Mouse (Mus musculus): ENCODE measurements around the gene Myo9a. TPM values are rescaled to one million over a fixed set of nuclear protein-coding genes. Genes with fewer than 3 reads are reported as not detected.
"Not testable (repeated sequence)": the region's sequence is repeated elsewhere in the genome, so short reads cannot be mapped to it uniquely, and the experiment has no call there.

Myo9a gene
- total and polyA plus RNA-seq, 2 experiments from 2014 or later = 16.5 to 38.3 TPM

DNA sequence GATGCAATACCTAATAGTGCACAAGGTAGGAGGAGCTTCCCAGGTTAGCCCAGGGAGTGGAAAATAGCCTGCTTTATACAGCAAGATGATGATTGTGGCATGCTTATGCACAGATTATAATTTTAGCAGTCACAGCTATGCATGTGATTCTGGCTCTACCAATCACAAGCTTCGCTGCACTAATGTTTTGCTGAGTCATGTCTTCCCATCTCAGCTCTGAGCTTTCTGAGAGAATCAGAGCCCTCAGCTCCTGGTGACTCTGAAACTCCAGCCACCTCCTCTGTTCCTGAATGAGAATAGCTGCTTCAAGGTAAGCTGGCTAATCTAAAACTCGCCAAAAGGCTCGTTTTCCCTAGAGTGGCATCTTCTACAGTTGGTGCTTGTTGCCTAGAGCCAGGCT is 179.6 kb downstream of the Myo9a start:
- H3K36me3 ChIP-seq (ENCODE audit: insufficient read depth, low read length) = peaks cover 12% of the 10 kb centered on the region; the same call in 1 of the 2 replicates
- H3K4me3 ChIP-seq (ENCODE audit: low read depth, low read length) = no peak overlapping the region
- ATAC-seq (ENCODE audit: low FRiP score) (no peak), DNase-seq (ENCODE audit: low spot score) (no peak)
- H3K9ac ChIP-seq (replicated peaks; ENCODE audit: low read length, poor library complexity, severe bottlenecking) = no peak overlapping the region
- H3K27me3 ChIP-seq (ENCODE audit: insufficient read depth, low read length) = no peaks in the 10 kb centered on the region
- 87% methylated on average over 3 of the region's 3 CpGs for WGBS
- no peaks in the 10 kb centered on the region for H3K4me1 ChIP-seq (ENCODE audit: insufficient read depth, low read length)
- no peak for TF ChIP-seq CTCF (IDR thresholded peaks at IDR 0.05)
- H3K27ac ChIP-seq (ENCODE audit: low read depth, low read length) = no peak overlapping the region
- no peaks in the 10 kb centered on the region for H3K9me3 ChIP-seq (ENCODE audit: low read length)
- no peak overlapping the region for H3K4me2 ChIP-seq (ENCODE audit: low read depth, low read length, poor library complexity, severe bottlenecking)

DNA sequence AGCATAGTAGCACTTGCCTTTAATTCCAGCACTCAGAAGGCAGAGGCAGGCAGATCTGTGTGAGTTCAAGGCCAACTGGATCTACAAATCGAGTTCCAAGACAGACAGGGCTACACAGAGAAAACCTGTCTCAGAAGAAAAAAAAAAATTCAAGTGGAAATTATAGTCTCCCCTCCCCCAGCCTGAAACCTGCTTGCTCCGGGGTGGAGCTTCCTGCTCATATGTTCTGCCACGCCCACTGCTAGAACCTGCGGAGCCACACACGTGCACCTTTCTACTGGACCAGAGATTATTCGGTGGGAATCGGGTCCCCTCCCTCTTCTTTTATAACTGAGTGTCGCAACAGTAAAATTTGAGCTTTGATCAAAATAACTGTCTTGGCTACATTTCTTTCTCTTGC is 185.2 kb downstream of the Myo9a start:
- not testable (repeated sequence) for H3K27ac ChIP-seq (ENCODE audit: low read depth, low read length); H3K36me3 ChIP-seq (ENCODE audit: insufficient read depth, low read length); H3K27me3 ChIP-seq (ENCODE audit: insufficient read depth, low read length); ATAC-seq (ENCODE audit: low FRiP score); H3K4me1 ChIP-seq (ENCODE audit: insufficient read depth, low read length); H3K4me2 ChIP-seq (ENCODE audit: low read depth, low read length, poor library complexity, severe bottlenecking); H3K9me3 ChIP-seq (ENCODE audit: low read length); H3K4me3 ChIP-seq (ENCODE audit: low read depth, low read length); H3K9ac ChIP-seq (replicated peaks; ENCODE audit: low read length, poor library complexity, severe bottlenecking); DNase-seq (ENCODE audit: low spot score)
- 81% methylated on average over 8 of the region's 8 CpGs for WGBS

GRCm38 (mm10) chr9:59938529-59938928 is 187.8 kb downstream of the Myo9a start:
- DNase-seq (ENCODE audit: low spot score) = no peak

GRCm38 (mm10) chr9:59939691-59940090 is 189.0 kb downstream of the Myo9a start:
- no peak overlapping the region for H3K4me3 ChIP-seq (ENCODE audit: low read depth, low read length)
- no peaks in the 10 kb centered on the region; the same call in 1 of the 2 replicates for H3K4me1 ChIP-seq (ENCODE audit: insufficient read depth, low read length)
- H3K36me3 ChIP-seq (ENCODE audit: insufficient read depth, low read length) = no peaks in the 10 kb centered on the region
- H3K4me2 ChIP-seq (ENCODE audit: low read depth, low read length, poor library complexity, severe bottlenecking) = no peak overlapping the region
- TF ChIP-seq CTCF (IDR thresholded peaks at IDR 0.05) = no peak
- H3K27ac ChIP-seq (ENCODE audit: low read depth, low read length) = no peak overlapping the region
- WGBS = 81% methylated on average over 2 of the region's 2 CpGs
- no peak for ATAC-seq (ENCODE audit: low FRiP score)
- no peaks in the 10 kb centered on the region for H3K9me3 ChIP-seq (ENCODE audit: low read length)
- no peak overlapping the region for H3K9ac ChIP-seq (replicated peaks; ENCODE audit: low read length, poor library complexity, severe bottlenecking)
- no peaks in the 10 kb centered on the region for H3K27me3 ChIP-seq (ENCODE audit: insufficient read depth, low read length)
- no peak for DNase-seq (ENCODE audit: low spot score)

More at GRCm38 (mm10) chr9:59938529-59938928, 187.8 kb downstream of the Myo9a start:
- Histone ChIP-seq H3K9me3 (ENCODE audit: low read length) (no peaks in the 10 kb centered on the region), H3K4me3 (ENCODE audit: low read depth, low read length) (no peak overlapping the region), H3K9ac (replicated peaks; ENCODE audit: low read length, poor library complexity, severe bottlenecking) (no peak overlapping the region), H3K4me2 (ENCODE audit: low read depth, low read length, poor library complexity, severe bottlenecking) (no peak overlapping the region), H3K36me3 (ENCODE audit: insufficient read depth, low read length) (no peaks in the 10 kb centered on the region), H3K27me3 (ENCODE audit: insufficient read depth, low read length) (no peaks in the 10 kb centered on the region), H3K4me1 (ENCODE audit: insufficient read depth, low read length) (no peaks in the 10 kb centered on the region; the same call in 1 of the 2 replicates), H3K27ac (ENCODE audit: low read depth, low read length) (no peak overlapping the region)
- no peak for TF ChIP-seq CTCF (IDR thresholded peaks at IDR 0.05)
- ATAC-seq (ENCODE audit: low FRiP score) = no peak
- WGBS = 81% methylated on average over 8 of the region's 8 CpGs

- no peak overlapping the region for H3K4me3 ChIP-seq (ENCODE audit: low read depth, low read length)
- no peak for TF ChIP-seq CTCF (IDR thresholded peaks at IDR 0.05)
- no peak overlapping the region for H3K9ac ChIP-seq (replicated peaks; ENCODE audit: low read length, poor library complexity, severe bottlenecking)
- WGBS = 86% methylated on average over 10 of the region's 12 CpGs
- no peaks in the 10 kb centered on the region for H3K9me3 ChIP-seq (ENCODE audit: low read length)
- H3K4me2 ChIP-seq (ENCODE audit: low read depth, low read length, poor library complexity, severe bottlenecking) = no peak overlapping the region
- ATAC-seq (ENCODE audit: low FRiP score) = no peak
- H3K4me1 ChIP-seq (ENCODE audit: insufficient read depth, low read length) = no peaks in the 10 kb centered on the region; the same call in 1 of the 2 replicates
- no peaks in the 10 kb centered on the region for H3K36me3 ChIP-seq (ENCODE audit: insufficient read depth, low read length)
- no peak overlapping the region for H3K27ac ChIP-seq (ENCODE audit: low read depth, low read length)
- no peaks in the 10 kb centered on the region for H3K27me3 ChIP-seq (ENCODE audit: insufficient read depth, low read length)
- no peak for DNase-seq (ENCODE audit: low spot score)
These were observed 190.5 kb downstream of the Myo9a start for GRCm38 (mm10) chr9:59940913-59941884.

GRCm38 (mm10) chr9:59941885-59942350 is 191.2 kb downstream of the Myo9a start:
- H3K27me3 ChIP-seq (ENCODE audit: insufficient read depth, low read length) = no peaks in the 10 kb centered on the region
- no peak for DNase-seq (ENCODE audit: low spot score)
- no peak overlapping the region for H3K9ac ChIP-seq (replicated peaks; ENCODE audit: low read length, poor library complexity, severe bottlenecking)
- no peaks in the 10 kb centered on the region for H3K36me3 ChIP-seq (ENCODE audit: insufficient read depth, low read length)
- ATAC-seq (ENCODE audit: low FRiP score) = no peak
- no peak overlapping the region for H3K4me3 ChIP-seq (ENCODE audit: low read depth, low read length)
- H3K4me2 ChIP-seq (ENCODE audit: low read depth, low read length, poor library complexity, severe bottlenecking) = no peak overlapping the region
- no peaks in the 10 kb centered on the region; the same call in 1 of the 2 replicates for H3K4me1 ChIP-seq (ENCODE audit: insufficient read depth, low read length)
- H3K27ac ChIP-seq (ENCODE audit: low read depth, low read length) = no peak overlapping the region
- 71% methylated on average over 9 of the region's 9 CpGs for WGBS
- no peaks in the 10 kb centered on the region for H3K9me3 ChIP-seq (ENCODE audit: low read length)
- TF ChIP-seq CTCF (IDR thresholded peaks at IDR 0.05) = no peak

Measured in midbrain, postnatal 0 days (tissue).